Mouse (Mus musculus): ENCODE measurements around the gene Tmx4.
"Not testable (repeated sequence)": the region's sequence is repeated elsewhere in the genome, so short reads cannot be mapped to it uniquely, and the experiment has no call there.

The Tmx4 gene

DNA sequence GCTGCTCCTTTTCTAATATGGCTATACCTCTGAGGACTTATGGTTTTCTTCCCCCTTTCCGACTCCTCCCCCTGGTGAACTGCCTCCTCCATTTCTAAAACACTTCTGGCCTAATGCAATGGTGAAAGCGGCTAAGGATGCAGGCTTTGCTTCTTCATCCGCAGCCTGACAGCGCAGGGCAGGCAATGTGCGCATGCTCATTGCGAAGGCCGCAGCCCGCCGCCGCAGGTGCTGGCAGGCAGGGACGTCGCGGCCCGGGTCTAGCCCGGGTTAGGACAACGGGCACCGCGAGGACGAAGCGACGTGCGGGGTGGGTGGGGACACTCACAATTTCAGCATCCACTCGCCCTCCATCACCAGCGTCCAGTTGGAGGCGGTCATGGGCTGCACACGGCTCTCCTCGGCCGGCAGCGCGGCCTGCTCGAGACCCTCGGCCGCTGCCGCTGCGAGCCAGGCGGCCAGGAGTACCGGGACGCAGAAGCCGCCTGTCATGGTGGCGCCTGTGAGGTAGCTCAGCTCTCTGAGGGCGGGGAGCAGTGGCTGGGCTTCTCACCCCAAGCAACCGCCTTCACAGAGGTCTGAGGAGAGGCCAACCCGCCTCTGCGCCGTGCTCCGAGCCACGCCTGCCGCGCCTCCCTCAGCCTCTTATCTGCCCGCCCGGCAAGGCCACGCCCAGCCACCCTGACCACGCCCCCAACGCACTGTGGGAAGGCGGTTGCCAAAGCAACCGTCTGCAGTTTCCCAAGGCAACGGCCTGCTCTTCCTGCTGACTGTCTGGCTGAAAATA, at the start of gene Tmx4:
TSS of gene Tmx4 (minus strand) at position 632 of the 787 bp plus-strand sequence.
- peak; percentile 98 for DNase-seq (ENCODE audit: low read depth, low spot score)

DNA sequence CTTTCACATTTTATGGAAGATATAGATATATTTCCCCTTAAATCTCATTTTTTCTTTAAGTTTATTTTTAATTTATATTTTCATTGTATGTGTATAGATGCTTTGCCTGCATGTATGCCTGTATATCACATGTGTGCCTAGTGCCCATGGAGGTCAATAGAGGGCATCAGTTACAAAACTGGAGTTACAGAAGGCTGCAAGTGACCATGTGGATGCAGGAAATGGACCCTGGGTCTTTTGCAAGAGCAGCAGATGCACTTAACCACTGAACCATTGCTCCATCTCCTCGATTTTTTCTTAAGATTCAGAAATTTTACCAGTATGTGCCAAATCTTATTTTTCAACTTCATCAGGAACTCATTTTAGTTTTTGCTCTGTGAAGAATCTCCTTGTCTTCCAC, 48.2 kb upstream of the Tmx4 start:
- DNase-seq (ENCODE audit: low read depth, low spot score) = no peak

DNA sequence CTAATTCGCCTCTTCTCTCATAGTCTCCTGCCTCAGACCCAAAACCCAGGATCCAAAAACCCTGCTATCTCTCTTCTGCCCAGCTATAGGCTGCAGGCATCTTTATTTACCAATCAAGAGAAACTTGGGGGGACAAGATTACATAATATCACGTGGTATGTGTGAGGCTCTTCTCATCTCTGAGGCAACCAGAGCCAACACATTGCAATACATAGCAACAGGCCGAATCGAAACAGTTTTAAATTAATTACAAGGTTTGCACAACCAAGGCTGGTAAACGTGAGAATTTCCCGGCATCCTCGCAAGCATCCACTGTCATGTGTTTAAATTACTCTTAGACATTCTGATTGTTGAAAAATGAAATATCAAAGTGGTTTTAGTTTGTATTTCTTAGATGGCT, 47.1 kb upstream of the Tmx4 start:
- no peak for DNase-seq (ENCODE audit: low read depth, low spot score)

DNA sequence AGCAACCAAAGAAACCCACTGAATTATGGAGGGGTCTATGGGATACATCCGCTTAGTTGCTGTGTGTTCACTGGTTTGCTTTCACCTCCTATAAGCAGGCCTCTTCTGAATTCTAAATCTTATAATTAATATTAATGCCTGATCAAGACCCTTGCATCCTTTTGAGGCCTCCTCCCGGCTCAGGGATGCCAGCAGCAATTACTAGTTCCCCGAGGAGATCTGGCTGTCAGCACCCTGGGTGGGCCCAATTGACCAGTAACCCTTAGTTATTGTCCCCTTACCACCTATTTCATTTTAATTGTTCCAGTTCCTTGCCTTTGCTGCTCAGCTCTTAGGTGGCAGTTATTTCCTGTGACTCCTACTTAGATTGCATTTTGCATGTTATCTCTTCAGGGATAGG, 38.4 kb upstream of the Tmx4 start:
- no peak for DNase-seq (ENCODE audit: low read depth, low spot score)

DNA sequence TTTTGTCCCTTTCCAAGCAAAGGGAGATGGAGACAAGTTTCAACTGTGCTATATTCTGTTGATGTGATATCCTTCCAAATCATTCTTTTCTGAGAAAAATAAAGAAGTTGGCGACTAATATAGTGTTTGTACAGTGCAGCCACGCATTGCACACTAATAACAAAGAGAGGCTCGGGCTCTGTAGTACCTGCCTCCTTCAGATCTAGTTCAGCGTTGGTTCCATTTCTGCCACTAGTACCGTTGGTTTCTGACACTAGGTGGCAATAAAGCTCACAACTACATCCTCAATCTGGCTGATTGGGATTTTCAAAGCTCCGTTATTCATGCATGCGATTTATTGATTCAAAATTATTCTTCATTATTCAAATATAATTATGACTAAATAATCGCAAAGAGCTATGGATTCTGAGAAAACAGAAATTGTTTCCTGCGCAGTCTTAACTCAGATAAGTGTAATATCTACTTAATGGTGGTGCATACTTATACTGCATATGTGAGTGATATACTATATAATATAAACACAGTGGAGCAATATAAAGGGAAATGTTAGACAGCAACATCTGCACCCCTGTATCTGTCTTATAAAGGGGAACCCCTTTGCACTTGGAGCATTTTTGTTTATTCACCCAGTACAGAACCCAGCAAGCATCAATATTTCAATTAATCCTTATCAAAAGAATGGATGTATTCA, 37.5 kb upstream of the Tmx4 start:
- DNase-seq (ENCODE audit: low read depth, low spot score) = peak; percentile 29

GRCm38 (mm10) chr2:134679567-134679966, 35.6 kb upstream of the Tmx4 start:
- DNase-seq (ENCODE audit: low read depth, low spot score) = no peak

DNA sequence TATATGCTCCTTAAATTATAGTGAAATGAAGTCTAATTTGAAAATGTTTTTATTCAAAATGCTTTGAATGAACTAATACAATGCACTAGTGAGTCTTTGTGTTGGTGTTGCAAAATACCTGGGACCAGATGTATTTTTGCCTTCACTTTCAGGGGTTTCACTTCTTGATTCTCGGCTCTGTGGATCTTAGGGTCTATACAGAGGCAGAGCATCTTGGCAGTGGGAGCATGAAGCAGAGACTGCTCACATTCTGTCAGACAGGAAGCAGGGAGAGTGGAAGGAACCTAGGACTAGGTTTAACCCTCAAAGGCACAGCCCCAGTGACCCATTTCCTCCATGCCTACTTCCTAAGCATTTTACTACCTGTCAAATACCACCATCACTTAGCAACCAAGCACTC, 31.5 kb upstream of the Tmx4 start:
- DNase-seq (ENCODE audit: low read depth, low spot score) = no peak

- peak; percentile 30 for DNase-seq (ENCODE audit: low read depth, low spot score)
Observed at GRCm38 (mm10) chr2:134673604-134674003, 29.7 kb upstream of the Tmx4 start.

- no peak for DNase-seq (ENCODE audit: low read depth, low spot score)
Observed at GRCm38 (mm10) chr2:134656477-134656876, 12.5 kb upstream of the Tmx4 start.

DNA sequence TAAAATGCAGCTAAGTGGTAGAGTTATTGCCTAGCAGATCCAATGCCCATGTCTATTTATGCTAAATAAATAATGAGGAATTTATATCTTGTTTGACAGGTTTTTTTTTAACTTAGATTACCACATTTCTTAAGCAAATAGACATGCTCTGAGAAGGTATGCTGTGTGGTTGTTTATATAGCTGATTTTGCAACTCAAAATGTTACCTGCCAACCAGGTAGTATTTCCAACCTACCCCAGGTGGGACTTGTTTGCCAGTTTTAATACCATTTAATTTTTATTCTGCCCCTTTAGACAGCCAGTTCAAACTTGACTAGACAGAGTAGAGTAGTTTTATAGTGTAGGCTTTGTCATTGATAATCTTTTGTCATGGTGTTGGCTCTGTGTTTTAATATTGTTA, 10.7 kb upstream of the Tmx4 start:
- DNase-seq (ENCODE audit: low read depth, low spot score) = no peak

DNA sequence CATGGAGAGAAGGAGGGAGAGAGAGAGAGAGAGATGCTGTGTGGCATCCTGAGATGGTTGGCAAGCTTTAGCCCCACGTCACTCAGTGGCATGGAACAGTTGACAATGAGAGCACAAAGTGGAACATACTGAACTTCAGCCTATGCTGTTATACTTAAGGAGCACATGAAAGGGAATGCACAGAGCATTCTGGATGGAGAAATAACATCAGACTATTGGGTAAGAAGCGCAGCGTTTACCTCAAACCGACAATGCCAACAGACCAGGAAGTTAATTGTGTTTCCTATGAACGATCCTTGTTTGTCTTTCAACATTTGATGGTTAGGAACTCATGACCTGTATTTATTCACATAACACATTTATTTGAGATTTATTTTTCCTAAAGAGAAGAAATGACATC, 8.8 kb upstream of the Tmx4 start:
- DNase-seq (ENCODE audit: low read depth, low spot score) = no peak

DNA sequence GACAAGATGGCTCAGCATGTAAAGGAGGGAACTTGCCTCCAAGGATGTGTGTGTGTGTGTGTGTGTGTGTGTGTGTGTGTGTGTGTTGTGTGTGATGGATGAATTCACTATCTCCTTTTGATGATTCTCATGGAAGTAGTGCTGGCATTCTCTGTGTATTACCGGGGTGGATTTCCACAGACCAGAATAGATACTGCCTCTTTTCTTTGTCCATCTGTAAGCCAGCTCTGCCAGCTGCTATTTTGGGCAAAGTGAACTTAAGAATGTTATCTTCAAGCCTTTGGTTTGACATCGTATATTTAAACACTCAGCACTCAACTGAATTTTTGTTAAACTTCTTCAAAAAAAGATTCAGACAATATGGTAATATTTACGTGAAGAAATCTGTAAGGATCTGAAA, 5.1 kb upstream of the Tmx4 start:
- DNase-seq (ENCODE audit: low read depth, low spot score) = no peak

- no peak for DNase-seq (ENCODE audit: low read depth, low spot score)
Observed at GRCm38 (mm10) chr2:134645752-134646151, 1.8 kb upstream of the Tmx4 start.

- no peak for DNase-seq (ENCODE audit: low read depth, low spot score)
Observed at GRCm38 (mm10) chr2:134645166-134645565, 1.2 kb upstream of the Tmx4 start.

DNA sequence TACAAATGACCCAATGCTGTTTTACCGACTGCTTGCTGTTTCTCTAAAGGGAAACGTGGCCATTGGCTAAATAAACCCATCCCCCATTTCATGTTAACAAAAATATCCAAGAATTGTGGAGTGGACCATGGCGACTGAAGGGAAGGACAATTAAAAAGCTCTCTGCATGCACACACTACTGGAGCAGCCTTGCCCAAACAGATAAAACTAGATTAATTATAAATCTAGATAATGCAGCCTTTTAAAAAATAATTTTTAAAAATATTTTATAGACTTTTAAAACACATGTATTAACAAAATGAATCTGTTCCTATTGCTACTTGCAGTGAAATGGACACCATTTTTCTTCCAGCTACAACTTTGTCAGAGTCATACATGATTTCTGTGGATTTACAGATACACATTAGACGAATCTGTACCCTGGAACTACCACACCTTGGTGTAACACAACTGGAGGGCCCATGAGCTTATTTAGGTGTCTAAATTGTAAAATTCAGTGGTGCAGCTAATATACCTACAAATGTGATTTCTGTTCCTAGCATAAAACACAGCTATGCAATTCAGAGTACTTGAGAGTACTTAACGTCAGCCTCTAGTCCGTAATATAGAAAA, 462 bp upstream of the Tmx4 start:
- no peak for DNase-seq (ENCODE audit: low read depth, low spot score)

DNA sequence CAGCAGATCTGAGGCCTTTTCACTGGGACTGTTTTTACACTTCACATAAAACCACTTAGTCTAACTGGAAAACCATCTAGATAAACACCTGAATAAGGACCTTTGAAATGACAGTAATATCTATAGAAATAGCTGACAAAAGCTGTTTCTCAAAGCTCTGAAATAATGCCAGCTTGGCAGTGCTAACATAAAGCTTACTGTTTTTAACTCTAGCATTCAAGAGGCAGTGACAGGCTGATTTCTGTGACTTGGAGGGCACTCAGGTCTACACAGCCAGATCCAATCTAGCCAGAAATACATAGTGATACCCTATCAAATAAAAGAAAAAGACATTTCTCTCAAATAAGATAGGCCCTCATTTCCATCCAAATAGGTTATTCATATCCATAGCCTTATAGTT, 1.6 kb downstream of the Tmx4 start:
- DNase-seq (ENCODE audit: low read depth, low spot score) = no peak

DNA sequence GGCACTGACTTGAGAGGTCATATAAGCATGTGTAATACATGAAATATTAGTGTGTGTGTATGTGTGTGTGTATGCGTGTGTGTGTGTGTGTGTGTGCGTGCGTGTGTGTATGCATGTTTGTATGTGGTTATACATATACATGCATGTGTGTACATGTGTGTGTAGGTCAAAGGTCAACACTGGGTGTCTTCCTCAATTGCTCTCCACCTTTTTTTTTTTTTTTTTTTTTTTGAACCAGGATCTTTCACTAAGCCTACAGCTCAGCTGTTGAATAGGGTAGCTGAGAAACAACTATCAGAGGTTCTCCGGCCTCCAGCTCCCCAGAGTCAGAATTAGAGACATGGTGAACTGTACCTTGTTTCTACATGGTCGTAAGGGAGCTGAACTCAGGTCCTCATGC, 2.6 kb downstream of the Tmx4 start:
- no peak for DNase-seq (ENCODE audit: low read depth, low spot score)

- DNase-seq (ENCODE audit: low read depth, low spot score) = no peak
Observed at GRCm38 (mm10) chr2:134640398-134640797, 3.5 kb downstream of the Tmx4 start.

DNA sequence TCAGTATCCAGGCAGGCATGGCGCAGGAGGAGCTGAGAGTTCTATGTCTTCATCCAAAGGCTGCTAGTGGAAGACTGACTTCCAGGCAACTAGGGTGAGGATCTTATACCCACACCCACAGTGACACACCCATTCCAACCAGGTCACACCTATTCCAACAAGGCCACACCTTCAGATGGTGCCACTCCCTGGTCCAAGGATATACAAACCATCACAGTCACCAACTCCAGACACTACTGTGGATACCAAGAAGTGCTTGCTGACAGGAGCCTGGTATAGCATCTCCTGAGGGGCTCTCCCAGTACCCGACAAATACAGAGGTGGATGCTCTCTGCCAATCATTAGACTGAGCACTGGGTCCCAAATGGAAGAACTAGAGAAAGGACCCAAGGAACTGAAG, 15.4 kb downstream of the Tmx4 start:
- DNase-seq (ENCODE audit: low read depth, low spot score) = not testable (repeated sequence)

GRCm38 (mm10) chr2:134604935-134605334, 39.0 kb downstream of the Tmx4 start:
- no peak for DNase-seq (ENCODE audit: low read depth, low spot score)

DNA sequence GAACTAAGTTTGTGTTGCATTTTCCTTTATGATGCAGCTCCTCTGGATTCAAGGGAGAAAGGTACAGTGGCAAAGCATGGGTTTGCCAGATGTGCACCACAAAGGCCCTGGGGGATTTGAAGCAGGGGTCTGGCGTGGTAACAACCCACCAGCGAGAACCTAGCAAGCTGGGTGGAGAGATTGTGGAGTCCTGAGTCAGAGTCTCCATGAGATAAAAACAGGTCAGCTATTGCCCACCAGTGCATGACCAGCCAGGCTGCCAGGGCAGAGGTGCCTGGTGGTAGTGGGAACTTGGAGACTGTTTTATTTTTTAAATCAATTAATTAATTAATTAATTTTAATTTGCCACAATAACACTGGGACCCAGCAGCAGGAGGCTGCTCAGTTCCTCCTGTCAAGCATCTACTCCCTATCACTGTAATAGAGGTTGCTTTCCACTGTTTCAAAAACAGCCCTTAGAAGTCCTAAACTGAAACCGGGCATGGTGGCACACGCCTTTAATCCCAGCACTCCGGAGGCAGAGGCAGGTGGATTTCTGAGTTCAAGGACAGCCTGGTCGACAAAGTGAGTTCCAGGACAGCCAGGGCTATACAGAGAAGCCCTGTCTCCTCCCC, 52.8 kb downstream of the Tmx4 start:
- DNase-seq (ENCODE audit: low read depth, low spot score) = no peak

- DNase-seq (ENCODE audit: low read depth, low spot score) = no peak
Observed at GRCm38 (mm10) chr2:134585243-134585642, 58.7 kb downstream of the Tmx4 start.

Measured in mesoderm, embryonic 11.5 days (tissue).